Mouse (Mus musculus) intestine, embryonic 14.5 days (tissue): Measurements from ENCODE around the gene Ptpa. TPM values are rescaled to one million over a fixed set of nuclear protein-coding genes. Genes with fewer than 3 reads are reported as not detected.
"Not testable (repeated sequence)": the region's sequence is repeated elsewhere in the genome, so short reads cannot be mapped to it uniquely, and the experiment has no call there.

Source experiments
- ATAC-seq: fragments of 200-750 bp; cut with Nextera tagmentation; replicated peaks from 2 replicates; pipeline ENCODE4 v1.8.0; 2017; ENCODE audit warnings: low read depth, moderate number of reproducible peaks, moderate TSS enrichment, moderate library complexity; ENCODE audit not compliant: low FRiP score, low TSS enrichment
- DNase-seq: peaks from one replicate; pipeline ENCODE4 v3.0.0-alpha.2; 2018; ENCODE audit warnings: low spot score
- H3K27ac ChIP-seq: fragments of 300-500 bp; sonication (generic); 2 replicates; pipeline ENCODE4 v1.5.1; 2014; ENCODE audit warnings: low read depth, mild to moderate bottlenecking, control low read depth
- H3K27me3 ChIP-seq: fragments of 300-500 bp; sonication (generic); replicated peaks from 2 replicates; pipeline ENCODE4 v1.6.1; 2014; ENCODE audit warnings: low read length, control low read depth; ENCODE audit not compliant: control insufficient read depth, insufficient read depth
- H3K36me3 ChIP-seq: fragments of 300-500 bp; sonication (generic); 2 replicates; pipeline ENCODE4 v1.6.1; 2014; ENCODE audit warnings: low read length, control low read depth; ENCODE audit not compliant: control insufficient read depth, insufficient read depth
- H3K4me1 ChIP-seq: fragments of 300-500 bp; sonication (generic); replicated peaks from 2 replicates; pipeline ENCODE4 v1.6.1; 2014; ENCODE audit warnings: low read length, control low read depth, mixed read lengths; ENCODE audit not compliant: control insufficient read depth, insufficient read depth
- H3K4me2 ChIP-seq: fragments of 300-500 bp; sonication (generic); 2 replicates; pipeline ENCODE4 v1.6.1; 2014; ENCODE audit warnings: low read length
- H3K4me3 ChIP-seq: fragments of 300-500 bp; sonication (generic); 2 replicates; pipeline ENCODE4 v1.5.1; 2014; ENCODE audit warnings: low read depth, low read length, control low read depth, mixed read lengths
- H3K9ac ChIP-seq: fragments of 300-500 bp; sonication (generic); 2 replicates; pipeline ENCODE4 v1.6.1; 2014; ENCODE audit warnings: mild to moderate bottlenecking, low read length
- H3K9me3 ChIP-seq: fragments of 300-500 bp; sonication (generic); 2 replicates; pipeline ENCODE4 v1.6.1; 2016; ENCODE audit warnings: low read length, control low read depth; ENCODE audit not compliant: control insufficient read depth
- WGBS: fragments of 180-500 bp; shearing (Covaris S2); extraction: QIAGEN DNeasy Blood & Tissue Kit; methylation state at CpG from one replicate; pipeline ENCODE4 v1.1.7; 2014; 5-methylcytosine and 5-hydroxymethylcytosine counted together
- polyA plus RNA-seq: library from polyadenylated mRNA; unstranded; fragments of >200 nt; fragmentation: Nextera tagmentation; extraction: Ambion mirVana; gene quantifications from 2 replicates; pipeline ENCODE4 v1.2.1, GENCODE M21; 2014

Gene Ptpa
- polyA plus RNA-seq, 1 experiment from 2014 or later: 76.6 TPM

GRCm38 (mm10) chr2:30417154-30417553 is 1.3 kb downstream of the Ptpa start:
- Histone ChIP-seq H3K4me3 (peak overlapping the region; percentile 67; the same call in 1 of the 2 replicates), H3K4me1 (peaks cover 26% of the 10 kb centered on the region), H3K4me2 (peak overlapping the region; percentile 85)
- DNase-seq, H3K27ac ChIP-seq, H3K9ac ChIP-seq, ATAC-seq, H3K9me3 ChIP-seq, H3K36me3 ChIP-seq, H3K27me3 ChIP-seq: not testable (repeated sequence)
- 77% methylated on average over 6 of the region's 6 CpGs for WGBS

DNA sequence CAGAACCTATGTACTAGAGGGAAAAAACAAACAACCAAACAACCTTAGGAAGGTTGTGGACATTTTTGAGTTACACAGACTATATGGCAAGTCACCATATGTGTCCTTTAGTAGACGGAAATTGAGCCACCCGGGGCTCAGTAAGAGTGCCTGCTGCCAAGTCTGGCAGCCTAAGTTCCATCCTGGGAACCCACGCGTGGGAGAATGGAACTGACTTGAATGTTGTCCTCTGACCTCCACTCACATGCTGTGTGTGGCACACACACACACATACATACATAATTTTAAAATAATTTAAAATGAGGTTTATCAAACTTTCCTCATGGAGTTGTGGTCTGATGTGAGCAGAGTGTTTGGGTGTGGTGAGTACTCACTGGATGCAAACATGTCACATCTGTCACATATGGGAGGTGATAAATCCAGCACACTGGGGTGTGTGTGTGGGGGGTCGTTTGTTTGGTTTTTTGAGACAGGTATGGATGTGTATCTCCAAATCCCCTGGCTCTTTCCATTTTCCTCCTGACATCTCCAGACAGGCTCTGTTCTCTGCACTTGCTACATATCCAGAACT is 1.8 kb downstream of the Ptpa start:
- 0 out of 2 replicates have a peak, but pooled peaks cover 8% of the 10 kb centered on the region for H3K36me3 ChIP-seq
- H3K9me3 ChIP-seq: no peaks in the 10 kb centered on the region
- no peak overlapping the region for H3K4me2 ChIP-seq
- DNase-seq (no peak), ATAC-seq (no peak)
- no peak overlapping the region for H3K27ac ChIP-seq
- WGBS: 77% methylated on average over 5 of the region's 5 CpGs
- H3K4me1 ChIP-seq: peaks cover 26% of the 10 kb centered on the region
- H3K27me3 ChIP-seq: no peaks in the 10 kb centered on the region
- H3K9ac ChIP-seq: no peak overlapping the region
- H3K4me3 ChIP-seq: no peak overlapping the region

GRCm38 (mm10) chr2:30418259-30418658 is 2.4 kb downstream of the Ptpa start:
- ATAC-seq (no peak), DNase-seq (no peak)
- no peaks in the 10 kb centered on the region for H3K27me3 ChIP-seq
- no peak overlapping the region for H3K27ac ChIP-seq
- H3K4me2 ChIP-seq: peak overlapping the region; percentile 22; the same call in 1 of the 2 replicates
- H3K9me3 ChIP-seq: no peaks in the 10 kb centered on the region
- peaks cover 26% of the 10 kb centered on the region for H3K4me1 ChIP-seq
- 0 out of 2 replicates have a peak overlapping the region, but pooled peaks have one; percentile 13 for H3K9ac ChIP-seq
- 0 out of 2 replicates have a peak, but pooled peaks cover 9% of the 10 kb centered on the region for H3K36me3 ChIP-seq
- no peak overlapping the region for H3K4me3 ChIP-seq
- WGBS: 69% methylated on average over 6 of the region's 6 CpGs

DNA sequence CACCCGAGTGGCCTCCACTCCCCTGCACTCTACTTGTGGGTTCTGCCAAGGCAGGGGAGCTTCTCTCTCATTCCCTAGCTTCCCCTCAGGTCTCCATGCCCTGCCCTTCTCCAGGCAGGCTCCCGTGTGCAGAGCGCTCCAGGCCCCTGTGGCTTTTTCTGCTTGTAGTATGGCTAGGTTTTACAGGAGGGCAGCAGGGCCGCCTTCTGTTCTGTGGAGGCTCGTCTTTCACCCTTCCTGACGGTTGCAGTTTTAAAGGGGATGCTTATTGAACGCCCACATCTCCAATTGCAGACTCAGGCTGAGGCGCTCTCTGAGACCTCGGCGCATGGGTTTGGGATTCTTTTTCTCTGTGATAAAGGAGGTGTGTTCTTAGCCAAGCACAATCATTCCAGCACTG is 3.3 kb downstream of the Ptpa start:
- Histone ChIP-seq H3K9ac (0 out of 2 replicates have a peak overlapping the region, but pooled peaks have one; percentile 0), H3K9me3 (no peaks in the 10 kb centered on the region), H3K27me3 (no peaks in the 10 kb centered on the region), H3K4me1 (peaks cover 26% of the 10 kb centered on the region), H3K36me3 (0 out of 2 replicates have a peak, but pooled peaks cover 9% of the 10 kb centered on the region), H3K4me2 (peak overlapping the region; percentile 22), H3K4me3 (no peak overlapping the region), H3K27ac (peak overlapping the region; percentile 40; the same call in 1 of the 2 replicates)
- no peak for DNase-seq
- 21% methylated on average over 10 of the region's 10 CpGs for WGBS
- ATAC-seq: no peak

- Histone ChIP-seq H3K27ac (no peak overlapping the region), H3K4me1 (peaks cover 23% of the 10 kb centered on the region), H3K27me3 (no peaks in the 10 kb centered on the region), H3K9me3 (no peaks in the 10 kb centered on the region), H3K9ac (no peak overlapping the region), H3K4me3 (no peak overlapping the region), H3K4me2 (no peak overlapping the region), H3K36me3 (peaks cover 13% of the 10 kb centered on the region)
- DNase-seq: no peak
- 75% methylated on average over 4 of the region's 4 CpGs for whole genome bisulfite sequencing
- ATAC-seq: no peak
Observed at GRCm38 (mm10) chr2:30421432-30421831, 5.6 kb downstream of the Ptpa start.

GRCm38 (mm10) chr2:30429156-30429555 is 13.3 kb downstream of the Ptpa start:
- H3K9ac ChIP-seq: no peak overlapping the region
- ATAC-seq: no peak
- no peaks in the 10 kb centered on the region for H3K9me3 ChIP-seq
- no peak overlapping the region for H3K27ac ChIP-seq
- H3K27me3 ChIP-seq: no peaks in the 10 kb centered on the region
- H3K36me3 ChIP-seq: peaks cover 77% of the 10 kb centered on the region
- H3K4me1 ChIP-seq: no peaks in the 10 kb centered on the region
- no peak overlapping the region for H3K4me3 ChIP-seq
- H3K4me2 ChIP-seq: no peak overlapping the region
- DNase-seq: no peak

GRCm38 (mm10) chr2:30435326-30436155 is 19.7 kb downstream of the Ptpa start:
- H3K9ac ChIP-seq: no peak overlapping the region
- H3K36me3 ChIP-seq: peaks cover 78% of the 10 kb centered on the region
- H3K9me3 ChIP-seq: no peaks in the 10 kb centered on the region

DNA sequence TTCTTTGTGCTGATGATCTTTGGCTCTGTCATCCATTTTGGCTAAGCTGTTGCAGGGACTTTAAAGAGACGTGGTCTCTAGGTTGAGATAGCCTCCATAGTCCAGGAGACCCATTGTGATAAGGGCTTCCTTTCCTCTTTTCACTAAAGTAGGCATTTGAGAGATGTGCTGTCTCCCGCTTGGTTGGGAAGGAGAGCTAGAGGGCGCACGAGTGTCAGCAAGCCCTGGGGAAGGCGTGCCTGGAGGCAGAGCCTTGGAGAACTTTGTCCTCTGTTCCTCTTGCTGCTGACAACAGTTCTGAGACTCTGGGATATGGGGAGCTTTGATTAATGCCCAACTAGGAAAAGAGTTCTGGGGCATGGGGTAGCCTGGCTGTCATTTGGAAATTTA is 20.3 kb downstream of the Ptpa start:
- H3K9me3 ChIP-seq: no peaks in the 10 kb centered on the region
- no peak overlapping the region for H3K4me2 ChIP-seq
- H3K4me3 ChIP-seq: no peak overlapping the region
- peaks cover 71% of the 10 kb centered on the region for H3K36me3 ChIP-seq
- no peak overlapping the region for H3K27ac ChIP-seq
- DNase-seq (no peak), ATAC-seq (no peak)
- no peak overlapping the region for H3K9ac ChIP-seq
- 80% methylated on average over 5 of the region's 5 CpGs for WGBS
- H3K27me3 ChIP-seq: no peaks in the 10 kb centered on the region
- peaks cover 14% of the 10 kb centered on the region for H3K4me1 ChIP-seq

More at GRCm38 (mm10) chr2:30435326-30436155, 19.7 kb downstream of the Ptpa start:
- DNase-seq (no peak), ATAC-seq (peak; percentile 77)
- Histone ChIP-seq H3K4me3 (no peak overlapping the region), H3K27me3 (no peaks in the 10 kb centered on the region), H3K4me1 (peaks cover 8% of the 10 kb centered on the region), H3K4me2 (no peak overlapping the region), H3K27ac (no peak overlapping the region)
- 58% methylated on average over 5 of the region's 5 CpGs for WGBS
